In genomic region chr17:50545274-50545673, GRCm38 (mm10) we compare ENCODE assay signal across 11 mouse cellular contexts. TPM values are rescaled to one million over a fixed set of nuclear protein-coding genes. Genes with fewer than 3 reads are reported as not detected.
DNase-seq lines count a peak whose midpoint lies in the region; ATAC-seq and TF ChIP-seq lines count a peak whose summit lies in the region.
"Had no signal": no experiment of that assay in that cellular context is flagged by ENCODE, and none has a peak within 500 bp of the region (broad histone marks: within the 10 kb centered on the region; RNA-seq: fewer than 3 reads in every experiment).

No protein-coding gene starts in this region.

- H3K27ac ChIP-seq in liver, embryonic 14.5 days: no peak overlapping the region
- no peak overlapping the region for H3K27ac ChIP-seq in liver, embryonic 11.5 days (ENCODE audit: low read depth, low read length)
- no peak overlapping the region for H3K27ac ChIP-seq in kidney, embryonic 16.5 days (ENCODE audit: low read length)
- H3K27ac ChIP-seq: forebrain, embryonic 15.5 days; limb, embryonic 15.5 days had no signal

- H3K36me3 ChIP-seq in liver, embryonic 14.5 days (replicated peaks; ENCODE audit: control insufficient read depth, insufficient read depth, low read depth): no peaks in the 10 kb centered on the region
- no peaks in the 10 kb centered on the region for H3K36me3 ChIP-seq in liver, embryonic 11.5 days (ENCODE audit: control insufficient read depth, insufficient read depth, low read length)
- H3K36me3 ChIP-seq in kidney, embryonic 16.5 days (ENCODE audit: insufficient read depth, low read length): peaks cover 4% of the 10 kb centered on the region; the same call in 1 of the 2 replicates
- H3K36me3 ChIP-seq: forebrain, embryonic 15.5 days; limb, embryonic 15.5 days had no signal

- no peaks in the 10 kb centered on the region for H3K27me3 ChIP-seq in liver, embryonic 14.5 days (ENCODE audit: control insufficient read depth, insufficient read depth, low read length)
- no peaks in the 10 kb centered on the region for H3K27me3 ChIP-seq in liver, embryonic 11.5 days (replicated peaks; ENCODE audit: control insufficient read depth, insufficient read depth, low read length)
- no peaks in the 10 kb centered on the region for H3K27me3 ChIP-seq in kidney, embryonic 16.5 days (ENCODE audit: insufficient read depth, low read length)
- H3K27me3 ChIP-seq: forebrain, embryonic 15.5 days; heart, embryonic 12.5 days; limb, embryonic 15.5 days had no signal

- no peak for TF ChIP-seq EP300 in liver, embryonic 14.5 days (IDR thresholded peaks at IDR 0.05; ENCODE audit: low read depth)

- peak; percentile 33; the same call in 1 of the 2 replicates for ATAC-seq in liver, embryonic 14.5 days (ENCODE audit: insufficient read depth)
- ATAC-seq in liver, embryonic 11.5 days (replicated peaks; ENCODE audit: low FRiP score): no peak
- peak; percentile 9; the same call in 1 of the 2 replicates for ATAC-seq in kidney, embryonic 16.5 days (ENCODE audit: low FRiP score, low TSS enrichment)
- ATAC-seq: forebrain, embryonic 15.5 days had no signal

- no peaks in the 10 kb centered on the region for H3K4me1 ChIP-seq in liver, embryonic 14.5 days (replicated peaks; ENCODE audit: control insufficient read depth in 2 of 2, insufficient read depth in 2 of 2, low read length in 1 of 2)
- H3K4me1 ChIP-seq in liver, embryonic 11.5 days (replicated peaks; ENCODE audit: control insufficient read depth, insufficient read depth, low read length): 0 out of 2 replicates have a peak, but pooled peaks cover 3% of the 10 kb centered on the region
- H3K4me1 ChIP-seq in kidney, embryonic 16.5 days (ENCODE audit: insufficient read depth, low read length): no peaks in the 10 kb centered on the region
- H3K4me1 ChIP-seq: forebrain, embryonic 15.5 days; heart, embryonic 12.5 days; limb, embryonic 15.5 days had no signal

- TF ChIP-seq CTCF in liver, embryonic 14.5 days (IDR thresholded peaks at IDR 0.05; ENCODE audit: low read depth): no peak

- no peak overlapping the region for H3K4me2 ChIP-seq in liver, embryonic 14.5 days (ENCODE audit: low read depth)
- no peak overlapping the region for H3K4me2 ChIP-seq in liver, embryonic 11.5 days
- no peak overlapping the region for H3K4me2 ChIP-seq in kidney, embryonic 16.5 days (replicated peaks; ENCODE audit: low read depth, low read length)
- H3K4me2 ChIP-seq: forebrain, embryonic 15.5 days; heart, embryonic 12.5 days; limb, embryonic 15.5 days had no signal

- no peak overlapping the region for H3K9ac ChIP-seq in liver, embryonic 14.5 days (replicated peaks)
- no peak overlapping the region for H3K9ac ChIP-seq in liver, embryonic 11.5 days (ENCODE audit: low read depth, low read length)
- no peak overlapping the region for H3K9ac ChIP-seq in kidney, embryonic 16.5 days (replicated peaks; ENCODE audit: low read length)
- H3K9ac ChIP-seq: forebrain, embryonic 15.5 days; heart, embryonic 12.5 days; limb, embryonic 15.5 days had no signal

- no peak overlapping the region for H3K4me3 ChIP-seq in liver, embryonic 14.5 days (ENCODE audit: insufficient read depth in 1 of 2, low read depth in 2 of 2, low read length in 2 of 2)
- H3K4me3 ChIP-seq in liver, embryonic 11.5 days (ENCODE audit: low read depth, low read length): no peak overlapping the region
- no peak overlapping the region for H3K4me3 ChIP-seq in kidney, embryonic 16.5 days (ENCODE audit: low read length)
- H3K4me3 ChIP-seq: forebrain, embryonic 15.5 days; heart, embryonic 12.5 days; limb, embryonic 15.5 days had no signal

- no peaks in the 10 kb centered on the region for H3K9me3 ChIP-seq in liver, embryonic 14.5 days (ENCODE audit: control insufficient read depth, low read length)
- no peaks in the 10 kb centered on the region for H3K9me3 ChIP-seq in liver, embryonic 11.5 days (ENCODE audit: control insufficient read depth, low read length)
- H3K9me3 ChIP-seq in kidney, embryonic 16.5 days (ENCODE audit: low read length): peaks cover 8% of the 10 kb centered on the region
- H3K9me3 ChIP-seq: forebrain, embryonic 15.5 days; limb, embryonic 15.5 days had no signal

- DNase-seq in liver, embryonic 14.5 days (ENCODE audit: low read depth in 3 of 3, low spot score in 3 of 3): no peak
- DNase-seq in liver, embryonic 11.5 days (ENCODE audit: low spot score): no peak
- peak; percentile 67 for DNase-seq in cerebellum, adult 9-10 months
- DNase-seq in yolk sac, embryonic 10.5 days (ENCODE audit: low spot score): peak; percentile 55
- DNase-seq in layer of hippocampus, postnatal 36 days: no peak
- DNase-seq in lung, postnatal 14 days: no peak
- no peak for DNase-seq in urinary bladder, postnatal 36 days (ENCODE audit: low spot score in 2 of 2)

- WGBS in liver, embryonic 14.5 days (ENCODE audit: insufficient replicate concordance): 34% methylated on average over 6 of the region's 6 CpGs
- 53% methylated on average over 6 of the region's 6 CpGs for WGBS in liver, embryonic 11.5 days
- WGBS in kidney, embryonic 16.5 days: 75% methylated on average over 6 of the region's 6 CpGs

RNA-seq across cellular contexts. Expression of gene Plcl2, which starts 36.1 kb away (rescaled TPM):
- polyA plus RNA-seq in liver, embryonic 14.5 days (2012; rRNA removed): 1.2 and 1.9 TPM in 2 replicates
- 1.2 and 1.5 TPM in 2 replicates for polyA plus RNA-seq in liver, embryonic 14.5 days (2014; fragmentation: Nextera tagmentation; extraction: Ambion mirVana)
- 3.2 and 3.4 TPM in 2 replicates for polyA plus RNA-seq in liver, embryonic 11.5 days (2014; fragmentation: Nextera tagmentation; extraction: Ambion mirVana)
- 2.7 and 2.9 TPM in 2 replicates for polyA plus RNA-seq in kidney, embryonic 16.5 days (2015; fragmentation: Nextera tagmentation; extraction: Ambion mirVana)
- total RNA-seq in layer of hippocampus, postnatal 36 days (2021): 10 to 100 TPM; 60.0 to 63.7 TPM

Comparison
In these comparisons a context has a peak if more than half of its experiments do, and no peak if none do; other contexts are left out.
1. DNase-seq: peak in cerebellum, adult 9-10 months (single experiment) and yolk sac, embryonic 10.5 days (single experiment); none in liver, embryonic 14.5 days (0 of 3), liver, embryonic 11.5 days (single experiment), layer of hippocampus, postnatal 36 days (0 of 2), lung, postnatal 14 days (single experiment) and urinary bladder, postnatal 36 days (0 of 2).